Mouse (Mus musculus) c-Kit-negative CD71-positive TER-119-positive erythroid progenitor cells, embryonic 14.5 days (primary cell): Measurements from ENCODE around the gene Gm5269.

ENCODE experiments used
- DNase-seq: peaks from one replicate; pipeline ENCODE4 v3.0.0-alpha.2; 2013; ENCODE audit warnings: low read depth, low spot score

The Gm5269 gene

GRCm38 (mm10) chr1:45881228-45881832, 8.7 kb downstream of the Gm5269 start:
- DNase-seq: no peak

- no peak for DNase-seq
Measured at GRCm38 (mm10) chr1:45877463-45877862, 12.6 kb downstream of the Gm5269 start.

- DNase-seq: no peak
Measured at GRCm38 (mm10) chr1:45876450-45877198, 13.4 kb downstream of the Gm5269 start.

GRCm38 (mm10) chr1:45875640-45876039, 14.4 kb downstream of the Gm5269 start:
- DNase-seq: no peak

- DNase-seq: peak; percentile 78
Measured at GRCm38 (mm10) chr1:45873250-45873649, 16.8 kb downstream of the Gm5269 start.

GRCm38 (mm10) chr1:45868479-45869137, 21.5 kb downstream of the Gm5269 start:
- DNase-seq: no peak

- DNase-seq: no peak
Measured at GRCm38 (mm10) chr1:45868050-45868449, 22.0 kb downstream of the Gm5269 start.

GRCm38 (mm10) chr1:45866288-45867018, 23.6 kb downstream of the Gm5269 start:
- DNase-seq: no peak

GRCm38 (mm10) chr1:45865727-45866126, 24.3 kb downstream of the Gm5269 start:
- no peak for DNase-seq

GRCm38 (mm10) chr1:45865316-45865715, 24.8 kb downstream of the Gm5269 start:
- no peak for DNase-seq

GRCm38 (mm10) chr1:45864564-45865014, 25.5 kb downstream of the Gm5269 start:
- DNase-seq: no peak

- DNase-seq: no peak
Measured at GRCm38 (mm10) chr1:45863641-45864040, 26.4 kb downstream of the Gm5269 start.

- DNase-seq: no peak
Measured at GRCm38 (mm10) chr1:45861162-45861561, 28.9 kb downstream of the Gm5269 start.

GRCm38 (mm10) chr1:45860349-45860748, 29.7 kb downstream of the Gm5269 start:
- DNase-seq: no peak

- DNase-seq: no peak
Measured at GRCm38 (mm10) chr1:45858038-45858437, 32.0 kb downstream of the Gm5269 start.

- no peak for DNase-seq
Measured at GRCm38 (mm10) chr1:45845466-45845865, 44.6 kb downstream of the Gm5269 start.
